Mouse (Mus musculus) stomach, embryonic 15.5 days (tissue): Measurements from ENCODE around the gene Espnl. TPM values are rescaled to one million over a fixed set of nuclear protein-coding genes. Genes with fewer than 3 reads are reported as not detected.

Experiments
- ATAC-seq: fragments of 200-750 bp; cut with Nextera tagmentation; 2 replicates; pipeline ENCODE4 v1.8.0; 2017; ENCODE audit warnings: low read depth, moderate number of reproducible peaks, moderate TSS enrichment; ENCODE audit not compliant: insufficient read depth, low FRiP score
- H3K27ac ChIP-seq: fragments of 300-500 bp; sonication (generic); 2 replicates; pipeline ENCODE4 v1.5.1; 2015; ENCODE audit warnings: mild to moderate bottlenecking, inconsistent platforms
- H3K27me3 ChIP-seq: fragments of 300-500 bp; sonication (generic); replicated peaks from 2 replicates; pipeline ENCODE4 v1.6.1; 2015; ENCODE audit warnings: inconsistent platforms
- H3K36me3 ChIP-seq: fragments of 300-500 bp; sonication (generic); 2 replicates; pipeline ENCODE4 v1.6.1; 2015; ENCODE audit warnings: inconsistent platforms
- H3K4me1 ChIP-seq: fragments of 300-500 bp; sonication (generic); 2 replicates; pipeline ENCODE4 v1.6.1; 2015; ENCODE audit warnings: inconsistent platforms
- H3K4me2 ChIP-seq: fragments of 300-500 bp; sonication (generic); 2 replicates; pipeline ENCODE4 v1.6.1; 2015; ENCODE audit warnings: mild to moderate bottlenecking, inconsistent platforms
- H3K4me3 ChIP-seq: fragments of 300-500 bp; sonication (generic); replicated peaks from 2 replicates; pipeline ENCODE4 v1.5.1; 2015; ENCODE audit warnings: inconsistent platforms
- H3K9ac ChIP-seq: fragments of 300-500 bp; sonication (generic); 2 replicates; pipeline ENCODE4 v1.6.1; 2015; ENCODE audit warnings: inconsistent platforms
- H3K9me3 ChIP-seq: fragments of 300-500 bp; sonication (generic); 2 replicates; pipeline ENCODE4 v1.6.1; 2016; ENCODE audit warnings: inconsistent platforms
- WGBS: fragments of 180-500 bp; shearing (Covaris S2); methylation state at CpG from one replicate; pipeline ENCODE4 v1.1.7; 2015; 5-methylcytosine and 5-hydroxymethylcytosine counted together
- polyA plus RNA-seq: library from polyadenylated mRNA; unstranded; fragments of >200 nt; fragmentation: Nextera tagmentation; extraction: Ambion mirVana; gene quantifications from 2 replicates; pipeline ENCODE4 v1.2.1, GENCODE M21; 2015

Gene Espnl
- polyA plus RNA-seq, 1 experiment from 2014 or later = not detected

DNA sequence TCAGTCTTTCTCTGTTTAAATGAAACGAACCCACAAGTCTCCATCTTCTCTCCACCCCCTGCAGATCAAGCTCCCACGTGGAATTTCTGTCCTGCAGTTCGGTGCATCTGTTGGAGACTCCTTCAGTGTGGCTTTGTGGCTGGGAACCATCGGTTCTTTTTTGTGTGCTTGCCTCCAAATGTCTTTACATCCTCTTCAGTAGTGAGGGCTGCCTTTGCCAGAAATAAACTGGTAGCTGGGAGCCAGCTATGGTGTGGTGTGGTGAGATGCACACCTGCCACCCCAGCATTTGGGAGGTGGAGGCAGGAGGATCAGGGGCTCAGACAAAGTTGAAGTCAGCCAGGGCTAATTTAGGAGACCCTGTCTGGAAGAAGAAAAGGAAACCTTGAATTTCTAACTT lies 10.2 kb downstream of the Espnl start:
- no peak overlapping the region for H3K4me2 ChIP-seq
- H3K27ac ChIP-seq = no peak overlapping the region
- WGBS = 45% methylated on average over 4 of the region's 4 CpGs
- no peak overlapping the region for H3K9ac ChIP-seq
- ATAC-seq = no peak
- no peaks in the 10 kb centered on the region for H3K4me1 ChIP-seq
- H3K4me3 ChIP-seq = no peak overlapping the region
- H3K36me3 ChIP-seq = no peaks in the 10 kb centered on the region
- H3K9me3 ChIP-seq = no peaks in the 10 kb centered on the region
- H3K27me3 ChIP-seq = no peaks in the 10 kb centered on the region

DNA sequence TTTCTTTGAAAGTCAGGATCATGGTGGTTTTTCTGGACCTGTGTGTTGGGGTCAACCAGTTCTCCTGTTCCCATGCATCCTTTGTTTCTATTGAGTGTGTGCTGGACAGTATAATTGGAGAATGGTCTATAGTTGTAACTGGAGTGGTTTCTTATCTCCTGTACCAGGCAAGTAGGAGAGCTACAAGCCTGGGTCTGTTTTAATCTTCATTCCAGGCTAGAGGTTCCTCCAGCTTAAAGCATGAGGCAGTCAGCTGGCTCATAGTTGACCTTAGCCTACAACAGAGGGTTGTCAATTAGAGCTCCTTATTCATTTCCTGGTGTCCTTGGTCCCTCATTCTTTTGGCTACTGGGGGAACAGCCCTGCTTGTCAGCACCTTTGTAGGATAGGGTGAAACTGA lies 11.7 kb downstream of the Espnl start:
- 0 out of 2 replicates have a peak, but pooled peaks cover 4% of the 10 kb centered on the region for H3K27me3 ChIP-seq
- no peaks in the 10 kb centered on the region for H3K4me1 ChIP-seq
- H3K4me2 ChIP-seq = no peak overlapping the region
- H3K9me3 ChIP-seq = no peaks in the 10 kb centered on the region
- H3K4me3 ChIP-seq = no peak overlapping the region
- no peak overlapping the region for H3K27ac ChIP-seq
- ATAC-seq = no peak
- no peak overlapping the region for H3K9ac ChIP-seq
- no peaks in the 10 kb centered on the region for H3K36me3 ChIP-seq

DNA sequence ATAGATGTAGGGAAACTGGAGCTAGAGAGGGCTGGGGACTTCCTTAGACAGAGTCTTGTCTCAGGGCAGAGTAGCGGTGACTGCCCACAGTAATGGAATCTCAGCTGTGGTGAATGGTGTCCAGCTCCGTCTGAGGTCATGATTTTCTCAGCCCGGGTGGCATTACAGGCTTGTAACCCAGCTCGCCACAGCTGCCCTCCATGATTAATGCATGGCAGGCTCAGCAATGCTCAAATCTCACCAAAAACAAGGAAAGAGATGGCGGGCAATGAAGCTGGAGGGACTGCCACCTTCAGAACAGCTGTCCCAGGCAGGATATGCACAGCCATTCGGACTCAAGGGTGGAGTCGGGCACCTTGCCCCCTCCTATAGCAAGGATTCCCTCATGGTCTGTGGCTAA lies 15.5 kb downstream of the Espnl start:
- WGBS = 84% methylated on average over 7 of the region's 7 CpGs
- Histone ChIP-seq H3K27ac (no peak overlapping the region), H3K4me1 (no peaks in the 10 kb centered on the region), H3K9ac (no peak overlapping the region), H3K9me3 (no peaks in the 10 kb centered on the region), H3K4me2 (no peak overlapping the region), H3K36me3 (no peaks in the 10 kb centered on the region), H3K27me3 (0 out of 2 replicates have a peak, but pooled peaks cover 4% of the 10 kb centered on the region), H3K4me3 (no peak overlapping the region)
- no peak for ATAC-seq

DNA sequence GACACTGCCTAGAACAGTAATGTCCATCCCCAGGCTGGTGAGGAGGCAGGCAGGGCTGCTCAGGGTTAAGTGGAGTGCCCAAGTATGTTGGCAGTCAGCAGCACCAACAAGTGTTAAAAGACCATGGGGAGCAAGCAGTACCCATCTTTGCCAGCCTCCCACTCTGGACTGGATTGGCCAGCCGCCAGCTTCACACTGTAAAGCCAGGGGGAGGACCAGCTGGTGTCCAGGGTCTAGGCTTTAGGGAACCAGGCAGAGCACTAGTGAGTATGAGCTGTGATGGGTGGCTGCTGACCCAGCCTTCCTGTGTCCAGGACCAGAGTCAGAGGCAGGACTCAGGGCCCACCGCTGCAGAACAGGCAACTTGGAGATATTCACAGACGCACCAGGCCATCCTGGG lies 22.1 kb downstream of the Espnl start:
- H3K9me3 ChIP-seq = no peaks in the 10 kb centered on the region
- 85% methylated on average over 3 of the region's 3 CpGs for WGBS
- no peak overlapping the region for H3K27ac ChIP-seq
- no peak overlapping the region for H3K4me2 ChIP-seq
- H3K4me3 ChIP-seq = no peak overlapping the region
- H3K9ac ChIP-seq = no peak overlapping the region
- H3K27me3 ChIP-seq = peaks cover 44% of the 10 kb centered on the region
- H3K4me1 ChIP-seq = peaks cover 11% of the 10 kb centered on the region
- H3K36me3 ChIP-seq = no peaks in the 10 kb centered on the region
- ATAC-seq = no peak

DNA sequence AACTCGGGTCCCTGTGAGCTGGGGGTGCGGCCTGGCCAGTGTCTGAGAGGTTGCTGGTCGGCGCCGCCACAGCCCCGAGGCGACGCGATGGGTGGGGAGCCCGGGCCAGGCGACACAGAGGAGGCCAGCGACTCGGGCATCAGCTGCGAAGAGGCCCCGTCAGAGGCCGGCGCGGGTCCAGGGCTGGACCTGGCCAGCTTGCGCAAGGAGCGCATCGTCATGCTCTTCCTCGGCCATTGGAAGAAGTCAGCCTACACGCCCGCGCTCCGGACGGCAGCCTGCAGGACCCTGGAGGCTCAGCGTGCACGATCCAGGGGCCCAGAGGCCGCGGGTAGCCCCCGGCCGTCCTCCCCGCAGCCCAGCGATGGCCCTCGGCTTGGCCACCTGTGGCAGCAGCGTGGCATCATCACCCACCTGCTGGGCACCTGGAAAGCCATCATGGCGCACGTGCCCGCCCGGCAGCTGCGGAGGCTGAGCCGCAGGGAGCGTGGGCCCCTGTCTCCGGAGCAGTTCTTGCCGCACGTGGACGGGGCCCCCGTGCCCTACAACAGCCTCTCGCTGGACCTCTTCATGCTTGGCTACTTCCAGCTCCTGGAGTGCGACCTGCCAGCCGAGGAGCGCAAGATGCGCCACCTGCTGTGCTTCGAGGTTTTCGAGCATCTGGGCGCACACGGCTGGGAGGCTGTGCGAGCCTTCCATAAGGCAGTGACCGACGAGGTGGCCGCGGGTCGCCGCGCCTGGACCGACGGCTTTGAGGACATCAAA lies 23.2 kb downstream of the Espnl start:
- no peak overlapping the region for H3K27ac ChIP-seq
- peak overlapping the region; percentile 23 for H3K4me3 ChIP-seq
- H3K27me3 ChIP-seq = peaks cover 44% of the 10 kb centered on the region
- 3% methylated on average over 68 of the region's 68 CpGs for WGBS
- peak overlapping the region; percentile 53 for H3K4me2 ChIP-seq
- no peaks in the 10 kb centered on the region for H3K9me3 ChIP-seq
- peaks cover 11% of the 10 kb centered on the region for H3K4me1 ChIP-seq
- H3K36me3 ChIP-seq = no peaks in the 10 kb centered on the region
- H3K9ac ChIP-seq = no peak overlapping the region
- ATAC-seq = peak; percentile 17; the same call in 1 of the 2 replicates

DNA sequence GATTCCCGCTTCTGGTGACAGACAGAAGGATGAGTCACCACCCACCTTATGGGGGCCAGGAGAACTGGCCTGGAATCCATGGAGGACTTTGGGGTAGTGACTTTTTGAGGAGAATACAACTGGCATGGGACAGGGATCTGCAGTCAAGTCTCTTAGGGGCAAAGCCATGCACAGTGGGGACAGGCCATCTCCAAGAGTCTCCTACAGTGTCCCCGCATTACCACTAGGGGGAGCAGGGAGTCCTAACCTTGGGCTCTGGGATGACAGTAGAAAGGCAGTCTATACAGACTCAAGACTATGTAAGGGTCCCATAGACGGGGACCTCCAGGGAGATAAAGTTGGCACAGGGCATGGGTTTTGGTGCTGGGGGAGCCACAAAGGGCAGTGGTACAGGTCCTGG lies 25.0 kb downstream of the Espnl start:
- H3K9ac ChIP-seq = no peak overlapping the region
- peaks cover 11% of the 10 kb centered on the region for H3K4me1 ChIP-seq
- 34% methylated on average over 3 of the region's 3 CpGs for WGBS
- peak; percentile 54; the same call in 1 of the 2 replicates for ATAC-seq
- no peaks in the 10 kb centered on the region for H3K9me3 ChIP-seq
- no peaks in the 10 kb centered on the region for H3K36me3 ChIP-seq
- H3K4me3 ChIP-seq = no peak overlapping the region
- peaks cover 44% of the 10 kb centered on the region for H3K27me3 ChIP-seq
- no peak overlapping the region for H3K4me2 ChIP-seq
- H3K27ac ChIP-seq = no peak overlapping the region

DNA sequence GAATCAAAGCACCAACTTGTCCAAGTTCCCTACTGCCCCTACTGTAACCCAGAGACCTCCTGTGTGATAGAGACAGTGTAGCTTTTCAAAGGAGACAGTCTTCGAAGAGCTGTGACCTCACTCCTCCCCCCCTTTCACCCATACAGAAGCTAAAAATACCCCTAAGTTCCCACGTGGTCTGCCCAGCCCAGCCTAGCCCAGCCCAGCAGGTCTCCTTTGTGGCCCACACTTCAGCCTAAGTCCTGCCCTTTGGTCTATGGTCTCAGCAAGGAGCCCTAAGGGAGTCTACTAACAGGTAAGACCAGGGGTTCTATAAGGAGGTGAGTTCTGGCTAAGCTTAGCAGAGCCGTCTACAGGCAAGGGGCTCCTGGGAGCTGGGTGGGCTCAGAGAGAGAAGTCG lies 29.0 kb downstream of the Espnl start, which contains the start of gene Klhl30:
Gene Klhl30, plus strand, starts transcription at position 176 of the 400 bp plus-strand sequence.
- 47% methylated on average over 4 of the region's 4 CpGs for WGBS
- Histone ChIP-seq H3K27ac (no peak within 1 kb of the TSS), H3K4me3 (no peak within 1 kb of the TSS), H3K9me3 (no peaks in the 10 kb centered on the region), H3K4me1 (no peaks in the 10 kb centered on the region), H3K36me3 (no peaks in the 10 kb centered on the region), H3K4me2 (no peak within 1 kb of the TSS), H3K27me3 (peaks cover 10% of the 10 kb centered on the region), H3K9ac (no peak within 1 kb of the TSS)
- no peak for ATAC-seq

DNA sequence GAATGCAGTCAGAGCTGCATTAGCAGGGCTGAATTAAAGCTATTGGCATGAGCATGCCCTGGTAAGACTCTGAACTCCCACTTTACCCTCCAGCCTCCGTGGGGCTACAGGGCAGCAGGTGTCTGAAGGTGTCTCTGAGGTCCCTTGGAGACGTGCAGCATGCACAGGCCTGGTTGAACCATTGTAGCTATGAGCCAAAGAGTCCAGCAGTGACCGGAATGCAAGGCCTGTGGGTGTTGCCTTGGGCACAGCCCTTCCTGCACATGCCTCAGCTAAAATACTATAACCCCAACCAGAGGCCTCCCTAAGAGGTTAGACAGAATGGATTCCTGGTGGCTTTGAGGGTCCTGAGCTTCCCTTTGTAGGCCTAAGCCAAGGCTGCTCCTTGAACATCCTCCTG lies 29.4 kb downstream of the Espnl start:
- no peak overlapping the region for H3K9ac ChIP-seq
- no peak overlapping the region for H3K27ac ChIP-seq
- H3K4me3 ChIP-seq = no peak overlapping the region
- no peak for ATAC-seq
- no peaks in the 10 kb centered on the region for H3K36me3 ChIP-seq
- H3K4me1 ChIP-seq = no peaks in the 10 kb centered on the region
- peaks cover 6% of the 10 kb centered on the region for H3K27me3 ChIP-seq
- no peak overlapping the region for H3K4me2 ChIP-seq
- H3K9me3 ChIP-seq = no peaks in the 10 kb centered on the region
- WGBS = 73% methylated on average over 3 of the region's 3 CpGs

DNA sequence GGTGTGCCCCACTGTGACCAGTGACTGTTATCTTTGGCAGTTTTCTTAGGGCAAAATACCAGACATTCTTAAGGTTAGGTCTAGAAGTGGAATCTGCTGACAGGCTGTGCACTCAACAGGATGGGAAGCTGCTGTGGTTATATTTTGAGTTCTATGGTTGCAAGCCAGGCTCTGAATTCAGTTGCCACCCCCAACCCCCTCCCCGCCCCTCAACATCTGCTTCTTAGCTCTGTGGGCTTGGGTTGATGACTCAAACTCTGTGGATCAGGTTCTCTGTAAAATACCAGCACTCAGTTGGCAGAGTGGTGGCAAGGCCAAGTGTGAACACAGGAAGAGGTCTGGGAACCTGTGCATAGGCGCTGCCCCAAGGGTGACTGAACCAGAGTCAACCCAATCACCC lies 30.4 kb downstream of the Espnl start:
- Histone ChIP-seq H3K9ac (no peak overlapping the region), H3K4me3 (no peak overlapping the region), H3K9me3 (no peaks in the 10 kb centered on the region), H3K4me1 (no peaks in the 10 kb centered on the region), H3K36me3 (no peaks in the 10 kb centered on the region), H3K27me3 (no peaks in the 10 kb centered on the region), H3K27ac (no peak overlapping the region), H3K4me2 (no peak overlapping the region)
- WGBS = 84% methylated on average over 2 of the region's 2 CpGs
- no peak for ATAC-seq

DNA sequence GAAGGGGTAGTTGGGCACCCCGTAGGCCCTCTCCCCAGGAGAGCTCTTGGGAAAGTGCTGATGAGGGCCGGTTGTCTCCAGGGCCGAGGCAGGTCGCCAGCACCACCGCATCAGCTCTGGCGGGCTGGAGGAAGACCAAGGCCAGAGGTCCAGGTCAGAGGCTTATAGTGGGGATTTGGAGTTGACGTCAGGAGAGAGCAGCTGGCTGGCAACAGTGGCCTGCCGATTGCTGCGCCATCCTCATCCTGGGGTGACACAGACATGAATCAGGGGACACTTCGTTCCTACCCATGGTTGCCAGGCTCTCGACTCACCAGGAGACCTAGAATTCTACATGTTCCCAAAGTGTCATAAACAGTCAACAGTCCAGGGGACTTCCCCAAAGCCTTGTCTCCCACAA lies 34.2 kb downstream of the Espnl start:
- H3K27me3 ChIP-seq = no peaks in the 10 kb centered on the region
- H3K9ac ChIP-seq = no peak overlapping the region
- no peak for ATAC-seq
- H3K9me3 ChIP-seq = no peaks in the 10 kb centered on the region
- H3K27ac ChIP-seq = no peak overlapping the region
- no peaks in the 10 kb centered on the region for H3K36me3 ChIP-seq
- 76% methylated on average over 11 of the region's 11 CpGs for WGBS
- H3K4me2 ChIP-seq = no peak overlapping the region
- no peaks in the 10 kb centered on the region for H3K4me1 ChIP-seq
- no peak overlapping the region for H3K4me3 ChIP-seq

DNA sequence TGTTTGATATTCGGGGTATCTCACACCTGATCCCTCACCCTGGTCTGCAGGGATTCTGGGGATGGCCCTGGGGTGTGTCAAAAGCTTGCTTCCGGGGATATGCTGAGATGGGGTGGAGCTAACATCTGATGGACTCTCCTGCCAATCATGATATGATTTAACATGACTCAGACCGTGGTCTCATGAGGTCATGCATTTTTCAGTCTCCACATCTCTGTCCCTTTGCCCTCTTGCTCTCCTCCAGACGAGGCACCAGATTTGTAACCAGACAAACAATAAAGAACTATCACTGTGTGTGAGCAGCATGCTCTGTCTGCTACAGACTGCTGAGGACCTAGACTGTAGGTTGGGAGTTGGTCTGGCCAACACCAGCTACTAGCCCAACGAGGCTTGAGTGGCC lies 40.2 kb downstream of the Espnl start:
- Histone ChIP-seq H3K4me1 (peaks cover 6% of the 10 kb centered on the region; the same call in 1 of the 2 replicates), H3K9me3 (no peaks in the 10 kb centered on the region), H3K4me3 (no peak overlapping the region), H3K27me3 (no peaks in the 10 kb centered on the region), H3K27ac (no peak overlapping the region), H3K36me3 (no peaks in the 10 kb centered on the region), H3K9ac (no peak overlapping the region), H3K4me2 (no peak overlapping the region)
- ATAC-seq = no peak
- WGBS = 75% methylated on average over 5 of the region's 5 CpGs

DNA sequence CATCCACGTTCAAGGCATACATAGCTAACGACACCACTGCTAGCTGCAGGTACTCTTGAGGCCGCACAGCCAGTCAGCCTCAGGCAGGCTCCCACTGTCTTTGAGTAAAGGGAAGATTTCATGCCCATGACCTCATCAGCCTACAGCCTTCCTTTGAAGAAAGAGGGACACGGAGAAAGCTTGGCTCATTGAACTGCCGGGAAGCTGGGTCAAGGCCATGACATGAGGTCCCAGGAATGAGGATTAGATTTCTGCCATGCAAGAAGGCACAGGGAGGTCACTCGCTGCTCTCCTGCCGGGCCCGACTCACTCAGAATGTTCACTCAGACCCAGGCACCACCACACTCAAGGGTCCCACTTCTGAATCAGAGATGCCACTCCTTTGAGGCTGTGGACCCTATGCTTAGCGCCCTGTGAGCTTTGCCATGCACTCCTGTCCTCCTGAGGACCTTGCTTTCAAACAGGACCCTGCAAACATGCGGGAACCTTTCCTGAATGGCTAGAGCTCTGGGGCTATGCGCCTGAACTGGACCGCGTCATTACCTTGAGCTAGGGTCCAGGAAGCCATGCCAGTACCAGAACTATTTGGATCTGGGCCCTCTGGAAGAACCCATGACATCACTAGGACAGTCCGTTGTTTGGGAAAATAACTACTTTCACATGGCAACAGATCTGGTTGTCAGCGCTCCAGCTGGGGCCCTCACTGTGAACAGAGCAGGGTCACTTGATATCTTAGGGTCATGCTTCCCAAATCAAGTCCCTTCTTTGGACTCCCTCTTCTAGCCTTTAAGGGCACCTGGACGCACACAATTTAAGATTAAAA lies 43.2 kb downstream of the Espnl start:
- H3K4me3 ChIP-seq = no peak overlapping the region
- ATAC-seq = no peak
- no peak overlapping the region for H3K27ac ChIP-seq
- H3K9me3 ChIP-seq = no peaks in the 10 kb centered on the region
- no peak overlapping the region for H3K4me2 ChIP-seq
- no peak overlapping the region for H3K9ac ChIP-seq
- peaks cover 5% of the 10 kb centered on the region; the same call in 1 of the 2 replicates for H3K36me3 ChIP-seq
- peaks cover 6% of the 10 kb centered on the region; the same call in 1 of the 2 replicates for H3K4me1 ChIP-seq
- H3K27me3 ChIP-seq = no peaks in the 10 kb centered on the region
- 92% methylated on average over 16 of the region's 16 CpGs for WGBS
